Mouse (Mus musculus) thymus, adult 2 months (tissue): Measurements from ENCODE around the gene Eddm3b.

Source experiments
- CTCF ChIP-seq: fragments of 200-500 bp; IDR thresholded peaks from 2 replicates; pipeline ENCODE4 v1.5.1; 2012; ENCODE audit warnings: mild to moderate bottlenecking, control low read depth, low read length, moderate library complexity, borderline replicate concordance; ENCODE audit not compliant: control insufficient read depth, poor library complexity, insufficient read depth; ENCODE audit errors: extremely low read depth
- POLR2A ChIP-seq: fragments of 200-500 bp; IDR thresholded peaks from 2 replicates; pipeline ENCODE4 v1.6.1; 2012; ENCODE audit warnings: mild to moderate bottlenecking, low read length, control low read depth, moderate library complexity; ENCODE audit not compliant: control insufficient read depth, poor library complexity, insufficient read depth; ENCODE audit errors: extremely low read depth

DNA sequence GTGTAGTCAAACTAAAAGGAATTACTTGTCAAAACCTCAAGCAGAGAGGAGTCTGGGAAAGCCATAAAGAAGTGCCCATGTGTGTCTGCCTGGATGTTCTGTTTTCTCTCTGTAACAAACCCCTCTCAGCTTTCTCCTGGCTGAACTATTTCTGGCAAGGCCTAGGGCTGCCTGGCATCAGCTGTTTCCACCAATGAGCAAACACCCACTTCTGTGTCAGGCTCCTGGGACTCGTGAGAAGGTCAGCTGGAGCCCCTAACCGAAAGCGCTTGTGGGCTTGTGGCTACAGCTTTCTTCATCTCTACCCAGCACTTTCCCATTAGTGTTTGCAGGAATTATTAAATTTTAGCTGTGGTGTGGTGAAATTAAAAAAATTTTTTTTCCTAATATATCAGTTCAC lies 2.3 kb upstream of the Eddm3b start:
- TF ChIP-seq CTCF (no peak), POLR2A (no peak)
